Mouse (Mus musculus) B cell, adult 62 days (primary cell): Measurements from ENCODE around the gene Angptl1. TPM values are rescaled to one million over a fixed set of nuclear protein-coding genes. Genes with fewer than 3 reads are reported as not detected.

ENCODE experiments used
- total RNA-seq: library from RNA; stranded (reverse); gene quantifications from 4 replicates; pipeline ENCODE4 v1.2.4, GENCODE M21; 2023

Angptl1 gene
- total RNA-seq, result not detected in 4 replicates

GRCm38 (mm10) chr1:156838177-156838576, at the start of gene Angptl1:
Gene Angptl1 (plus strand): TSS chr1:156838562.

Other genes starting within 250 kb of the Angptl1 start
- 44.4 to 53.7 TPM (median 50.8 TPM) in 4 replicates for gene Tor3a, start 164.2 kb upstream of the Angptl1 start, total RNA-seq
- 22.2 to 23.4 TPM (median 22.7 TPM) in 4 replicates for gene Fam20b, start 119.5 kb upstream of the Angptl1 start, total RNA-seq
- 952 to 1,069 TPM (median 976 TPM) in 4 replicates for gene Ralgps2, start 101.1 kb downstream of the Angptl1 start, total RNA-seq